Mouse (Mus musculus) c-Kit-negative CD71-positive TER-119-positive erythroid progenitor cells, embryonic 14.5 days (primary cell): ENCODE results near the gene Pex19.

ENCODE experiments used
- DNase-seq: peaks from one replicate; pipeline ENCODE4 v3.0.0-alpha.2; 2013; ENCODE audit warnings: low read depth, low spot score

Gene Pex19

DNA sequence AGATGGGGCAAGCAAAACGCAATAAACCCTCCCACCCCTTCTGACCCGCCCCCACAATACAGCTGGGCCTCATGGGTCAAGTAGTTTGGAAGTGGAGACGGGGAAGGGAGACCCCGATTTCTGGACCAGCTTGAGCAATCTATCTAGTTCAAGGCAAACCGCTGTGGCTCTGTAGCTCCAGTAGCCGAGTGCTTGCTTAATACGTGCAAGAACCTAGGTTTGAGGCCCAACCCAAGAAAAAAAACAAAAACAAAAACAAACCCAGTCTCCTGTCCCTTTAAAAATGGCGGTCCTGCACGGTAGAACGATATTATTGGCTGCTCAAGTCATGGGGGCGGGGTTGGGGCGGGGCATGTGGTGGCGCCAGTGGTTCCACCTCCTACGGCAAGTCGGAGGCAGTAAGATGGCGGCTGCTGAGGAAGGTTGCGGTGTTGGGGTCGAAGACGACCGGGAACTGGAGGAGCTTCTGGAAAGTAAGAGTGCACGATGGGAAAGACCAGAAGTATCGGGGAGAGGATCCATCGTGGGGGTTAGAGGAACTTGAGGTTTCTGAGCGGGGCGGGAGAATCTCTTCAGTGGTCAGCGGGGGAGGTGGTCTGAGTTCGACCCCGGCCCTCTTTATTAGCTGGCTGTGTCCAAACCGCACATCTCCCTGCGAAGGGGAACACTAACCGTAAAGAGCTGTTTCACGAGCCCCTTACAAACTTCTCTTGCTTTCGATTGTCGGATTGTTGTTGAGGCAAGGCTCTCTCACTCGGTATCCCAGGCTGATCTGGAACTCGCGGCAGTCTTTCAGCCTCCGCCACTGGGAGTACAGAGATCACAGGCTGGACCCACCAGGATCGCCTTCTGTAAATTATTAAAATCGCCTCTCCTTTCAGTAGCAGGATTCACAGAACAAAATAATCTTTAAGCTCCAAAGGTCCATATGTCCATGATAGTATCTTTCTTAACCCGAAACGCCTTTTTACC is at the start of gene Pex19:
Gene Pex19 (plus strand): TSS at position 380 of the 972 bp plus-strand sequence.
- DNase-seq, result peak; percentile 84

GRCm38 (mm10) chr1:172077981-172078380 is 48.6 kb upstream of the Pex19 start:
- DNase-seq, result no peak

DNA sequence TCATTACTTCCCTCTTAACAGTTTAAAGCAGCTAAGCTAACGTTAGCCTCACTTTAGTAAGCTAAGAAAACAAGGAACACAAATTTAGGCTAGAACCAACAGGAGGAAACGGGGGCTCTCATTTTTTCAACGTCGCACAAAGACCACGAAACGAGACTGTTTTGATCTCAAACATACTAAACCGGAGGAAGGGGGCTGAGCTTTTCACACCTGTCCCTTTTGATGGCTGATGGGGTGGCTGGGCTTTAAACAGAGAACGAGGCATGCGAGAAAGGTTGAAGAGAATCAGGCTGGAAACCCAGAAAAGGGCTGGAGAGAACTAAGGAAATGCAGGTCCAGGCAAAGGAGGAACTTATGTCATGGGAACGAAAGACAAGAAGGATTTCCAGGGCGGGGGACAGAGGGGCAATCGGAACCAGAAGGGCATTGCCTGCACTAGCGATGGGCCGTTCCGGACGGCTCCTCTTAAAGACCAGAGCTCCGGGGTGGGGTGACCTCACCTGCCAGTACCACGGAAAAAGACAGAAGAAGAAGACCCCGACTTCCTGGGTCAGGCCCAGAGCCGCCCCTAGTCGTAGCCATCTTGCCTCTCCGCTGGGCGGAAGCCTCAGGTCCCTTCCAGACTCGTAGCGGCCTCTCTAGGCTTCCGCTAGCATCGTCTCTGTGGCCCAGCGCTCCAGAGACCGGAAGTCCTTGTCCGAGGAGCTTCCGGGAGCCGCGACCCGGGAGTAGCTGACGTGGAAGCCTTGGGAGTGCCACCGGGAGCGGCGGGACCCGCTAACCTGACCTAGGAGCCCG is 44.3 kb upstream of the Pex19 start, which contains the start of the genes Copa and Ncstn:
Gene Copa (plus strand): TSS at position 429 of the 798 bp plus-strand sequence.
Gene Ncstn (minus strand): TSS at position 695 of the 798 bp plus-strand sequence.
- DNase-seq, result peak; percentile 90

GRCm38 (mm10) chr1:172082899-172083445 is 43.6 kb upstream of the Pex19 start:
- no peak for DNase-seq

GRCm38 (mm10) chr1:172093522-172093921 is 33.0 kb upstream of the Pex19 start:
- no peak for DNase-seq

DNA sequence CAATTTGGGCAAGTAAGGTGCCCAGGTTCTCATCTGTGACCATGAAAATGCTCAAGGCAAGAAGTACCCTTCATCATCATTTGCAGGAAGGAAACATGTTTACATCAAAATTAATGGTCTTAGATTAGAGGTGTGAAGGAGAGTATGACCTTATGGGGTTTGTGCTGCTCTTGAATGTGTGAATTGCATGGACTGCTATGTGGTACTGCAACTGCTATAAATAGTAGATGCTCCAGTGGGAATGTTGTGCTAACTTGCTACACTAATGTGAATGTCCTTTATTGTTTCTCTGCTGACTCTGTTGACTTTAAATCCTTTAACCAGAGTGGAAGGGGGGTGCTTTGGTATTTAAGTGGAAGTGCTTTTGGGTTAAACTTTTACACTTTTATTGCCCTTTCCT is 32.3 kb upstream of the Pex19 start:
- no peak for DNase-seq

- DNase-seq, result no peak
Observed at GRCm38 (mm10) chr1:172095202-172095601, 31.4 kb upstream of the Pex19 start.

DNA sequence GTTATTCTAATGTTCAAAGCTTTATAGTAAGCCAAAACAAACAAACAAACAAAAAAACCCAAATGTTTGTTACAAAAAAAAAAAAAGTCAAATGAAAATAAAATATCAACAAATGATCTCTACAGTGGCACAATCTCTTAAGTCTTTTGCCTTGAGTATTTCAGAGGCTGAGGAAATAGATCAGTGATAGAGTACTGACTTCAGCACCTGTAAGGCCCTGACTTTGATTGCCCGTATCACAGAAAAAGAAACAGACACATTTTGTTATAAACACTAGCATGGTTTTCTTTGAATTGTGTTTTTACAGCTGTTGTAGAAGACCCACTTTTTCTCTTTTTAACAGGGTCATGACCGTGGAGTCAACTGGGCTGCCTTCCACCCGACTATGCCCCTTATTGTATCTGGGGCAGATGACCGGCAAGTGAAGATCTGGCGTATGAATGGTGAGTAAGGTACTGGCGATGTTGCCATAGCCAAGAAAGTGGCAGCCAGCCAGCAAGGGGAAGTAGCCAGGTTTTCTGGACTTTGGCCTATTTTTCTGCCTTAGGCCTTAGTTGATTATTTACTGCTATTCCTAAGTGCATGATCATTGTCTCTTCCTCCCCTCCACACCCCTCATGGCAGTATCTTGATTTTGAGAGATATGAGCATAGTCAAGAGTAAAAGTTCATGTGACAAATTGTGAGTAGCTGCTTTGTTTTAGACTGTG is 27.1 kb upstream of the Pex19 start:
- no peak for DNase-seq

DNA sequence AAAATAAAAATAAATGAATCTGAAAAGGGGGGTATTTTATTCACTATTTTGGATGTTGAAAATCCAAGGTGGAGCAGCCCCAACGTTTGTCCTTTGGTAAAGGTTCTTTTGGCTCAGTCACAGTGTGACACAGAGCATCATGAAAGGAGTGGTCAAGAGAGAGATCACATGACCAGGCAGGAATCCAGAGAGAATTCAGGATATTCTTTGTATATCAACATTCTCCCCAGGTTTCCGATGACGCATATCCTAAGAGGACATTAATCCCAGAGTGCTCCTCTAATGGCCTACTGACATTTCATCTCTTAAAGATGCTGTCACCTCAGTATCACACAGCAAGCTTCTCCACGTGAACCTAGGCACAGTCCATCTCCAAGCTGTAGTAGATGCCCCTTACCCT is 22.9 kb upstream of the Pex19 start:
- DNase-seq, result no peak

- DNase-seq, result no peak
Observed at GRCm38 (mm10) chr1:172105101-172105500, 21.5 kb upstream of the Pex19 start.

- DNase-seq, result no peak
Observed at GRCm38 (mm10) chr1:172107777-172108477, 18.6 kb upstream of the Pex19 start.

- no peak for DNase-seq
Observed at GRCm38 (mm10) chr1:172116948-172117347, 9.6 kb upstream of the Pex19 start.

DNA sequence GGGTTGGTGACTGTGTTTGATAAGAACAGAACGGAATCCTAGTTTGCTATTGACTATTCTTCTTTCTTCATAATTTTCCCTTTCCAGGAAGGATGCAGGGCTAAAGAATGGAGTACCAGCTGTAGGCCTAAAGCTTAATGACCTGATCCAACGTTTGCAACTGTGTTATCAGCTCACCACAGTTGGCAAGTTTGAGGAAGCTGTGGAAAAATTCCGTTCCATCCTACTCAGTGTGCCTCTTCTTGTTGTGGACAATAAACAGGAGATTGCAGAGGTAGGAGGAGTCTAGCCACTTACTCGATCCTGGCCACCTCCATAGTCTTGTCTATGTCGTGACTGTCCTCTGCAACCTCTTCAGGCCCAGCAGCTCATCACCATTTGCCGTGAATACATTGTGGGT is 7.5 kb upstream of the Pex19 start:
- DNase-seq, result no peak

DNA sequence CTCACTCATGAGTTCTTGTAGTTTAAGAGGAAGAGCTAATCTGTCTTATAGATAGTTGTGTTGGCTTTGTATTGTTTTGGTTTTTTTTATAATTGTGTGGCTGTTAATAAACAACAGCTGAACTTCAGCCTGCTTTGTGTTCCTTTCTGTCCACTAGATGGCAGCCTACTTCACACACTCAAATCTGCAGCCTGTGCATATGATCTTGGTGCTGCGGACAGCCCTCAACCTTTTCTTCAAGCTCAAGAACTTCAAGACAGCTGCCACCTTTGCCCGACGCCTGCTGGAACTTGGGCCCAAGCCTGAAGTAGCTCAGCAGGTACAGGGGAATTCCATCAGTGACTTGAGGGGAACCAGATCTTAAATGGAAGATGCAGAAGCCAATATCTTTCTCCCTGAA is 6.8 kb upstream of the Pex19 start:
- DNase-seq, result peak; percentile 25

DNA sequence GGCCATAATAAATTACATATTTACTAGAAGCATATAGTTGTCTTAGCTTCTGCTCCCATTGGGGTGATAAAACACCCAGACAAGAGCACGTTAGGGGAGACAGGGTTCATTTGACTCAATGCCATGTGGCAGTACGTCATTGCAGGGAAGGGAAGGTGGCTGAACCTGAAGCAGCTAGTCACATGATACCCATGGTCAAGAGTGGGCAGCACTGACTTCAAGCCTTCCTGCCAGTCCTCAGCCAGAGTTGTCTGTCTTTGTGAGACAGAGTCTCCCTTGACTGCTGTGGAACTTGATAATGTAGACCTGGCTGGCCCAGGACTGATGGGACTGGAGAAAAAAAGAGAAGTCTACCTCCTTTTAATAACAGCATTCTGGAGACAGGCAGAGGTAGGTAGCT is 3.9 kb upstream of the Pex19 start:
- DNase-seq, result no peak

- no peak for DNase-seq
Observed at GRCm38 (mm10) chr1:172124572-172124971, 2.0 kb upstream of the Pex19 start.

DNA sequence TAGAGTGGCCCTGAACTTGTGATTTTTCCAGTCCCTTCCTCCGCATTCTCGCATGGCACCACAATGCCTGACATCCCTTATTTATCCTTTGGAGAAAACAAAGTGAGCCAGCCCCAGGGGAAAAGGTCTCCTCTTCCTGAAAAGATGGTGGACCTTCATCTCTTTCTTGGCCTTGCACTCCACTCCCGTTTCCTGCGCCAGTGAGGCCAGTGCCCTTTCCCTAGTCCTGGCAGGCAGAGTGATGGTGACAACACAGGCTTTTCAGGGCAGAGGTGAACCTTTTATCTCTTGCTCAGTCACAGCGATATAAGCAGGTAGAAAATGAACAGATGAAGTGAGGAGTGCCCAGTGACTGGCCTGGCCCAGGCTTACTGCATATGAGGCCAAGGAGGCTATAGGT is 932 bp downstream of the Pex19 start:
- DNase-seq, result no peak

GRCm38 (mm10) chr1:172128563-172128962 is 2.0 kb downstream of the Pex19 start:
- DNase-seq, result no peak

- no peak for DNase-seq
Observed at GRCm38 (mm10) chr1:172129108-172129507, 2.6 kb downstream of the Pex19 start.

GRCm38 (mm10) chr1:172129780-172130179 is 3.2 kb downstream of the Pex19 start:
- DNase-seq, result no peak

DNA sequence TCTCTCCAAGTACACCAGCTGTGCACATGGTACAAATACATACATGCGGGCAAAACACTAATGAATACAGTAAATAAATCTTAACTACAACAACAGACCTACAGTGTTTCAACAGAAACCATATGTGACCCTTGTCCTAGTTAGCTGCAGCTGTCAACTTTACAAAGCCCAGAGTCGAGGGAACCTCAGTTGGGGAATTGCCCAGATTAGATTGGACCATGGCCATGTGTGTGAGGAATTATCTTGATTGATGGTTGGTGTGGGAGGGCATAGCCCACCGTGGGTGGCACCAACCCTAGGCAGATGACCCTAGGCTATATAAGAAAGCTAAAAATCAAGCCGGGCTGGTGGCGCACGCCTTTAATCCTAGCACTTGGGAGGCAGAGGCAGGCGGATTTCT is 5.8 kb downstream of the Pex19 start:
- DNase-seq, result no peak
